Mouse (Mus musculus) hindbrain, embryonic 12.5 days (tissue): ENCODE results near the gene Sacs. TPM values are rescaled to one million over a fixed set of nuclear protein-coding genes. Genes with fewer than 3 reads are reported as not detected.
"Not testable (repeated sequence)": the region's sequence is repeated elsewhere in the genome, so short reads cannot be mapped to it uniquely, and the experiment has no call there.

Source experiments
- ATAC-seq: fragments of 200-750 bp; cut with Nextera tagmentation; 2 replicates; pipeline ENCODE4 v1.8.0; 2017; ENCODE audit warnings: moderate TSS enrichment; ENCODE audit not compliant: low FRiP score
- H3K27ac ChIP-seq: fragments of 300-500 bp; sonication (generic); 2 replicates; pipeline ENCODE4 v1.5.1; 2016; ENCODE audit warnings: mild to moderate bottlenecking
- H3K27me3 ChIP-seq: fragments of 300-500 bp; sonication (generic); 2 replicates; pipeline ENCODE4 v1.6.1; 2016; ENCODE audit warnings: mild to moderate bottlenecking
- H3K36me3 ChIP-seq: fragments of 300-500 bp; sonication (generic); 2 replicates; pipeline ENCODE4 v1.6.1; 2016; ENCODE audit warnings: mild to moderate bottlenecking
- H3K4me1 ChIP-seq: fragments of 300-500 bp; sonication (generic); 2 replicates; pipeline ENCODE4 v1.6.1; 2016
- H3K4me2 ChIP-seq: fragments of 300-500 bp; sonication (generic); replicated peaks from 2 replicates; pipeline ENCODE4 v1.6.1; 2016; ENCODE audit warnings: mild to moderate bottlenecking
- H3K4me3 ChIP-seq: fragments of 300-500 bp; sonication (generic); 2 replicates; pipeline ENCODE4 v1.5.1; 2016; ENCODE audit warnings: mild to moderate bottlenecking
- H3K9ac ChIP-seq: fragments of 300-500 bp; sonication (generic); 2 replicates; pipeline ENCODE4 v1.6.1; 2016; ENCODE audit warnings: mild to moderate bottlenecking, moderate library complexity
- H3K9me3 ChIP-seq: fragments of 300-500 bp; sonication (generic); replicated peaks from 2 replicates; pipeline ENCODE4 v1.6.1; 2016; ENCODE audit warnings: mild to moderate bottlenecking
- WGBS: fragments of 180-500 bp; shearing (Covaris S2); methylation state at CpG from one replicate; pipeline ENCODE4 v1.1.7; 2016; 5-methylcytosine and 5-hydroxymethylcytosine counted together
- polyA plus RNA-seq: library from polyadenylated mRNA; unstranded; fragments of >200 nt; fragmentation: Nextera tagmentation; extraction: Ambion mirVana; gene quantifications from 2 replicates; pipeline ENCODE4 v1.2.1, GENCODE M21; 2016

The Sacs gene
- 7.1 and 8.3 TPM in 2 replicates for polyA plus RNA-seq

DNA sequence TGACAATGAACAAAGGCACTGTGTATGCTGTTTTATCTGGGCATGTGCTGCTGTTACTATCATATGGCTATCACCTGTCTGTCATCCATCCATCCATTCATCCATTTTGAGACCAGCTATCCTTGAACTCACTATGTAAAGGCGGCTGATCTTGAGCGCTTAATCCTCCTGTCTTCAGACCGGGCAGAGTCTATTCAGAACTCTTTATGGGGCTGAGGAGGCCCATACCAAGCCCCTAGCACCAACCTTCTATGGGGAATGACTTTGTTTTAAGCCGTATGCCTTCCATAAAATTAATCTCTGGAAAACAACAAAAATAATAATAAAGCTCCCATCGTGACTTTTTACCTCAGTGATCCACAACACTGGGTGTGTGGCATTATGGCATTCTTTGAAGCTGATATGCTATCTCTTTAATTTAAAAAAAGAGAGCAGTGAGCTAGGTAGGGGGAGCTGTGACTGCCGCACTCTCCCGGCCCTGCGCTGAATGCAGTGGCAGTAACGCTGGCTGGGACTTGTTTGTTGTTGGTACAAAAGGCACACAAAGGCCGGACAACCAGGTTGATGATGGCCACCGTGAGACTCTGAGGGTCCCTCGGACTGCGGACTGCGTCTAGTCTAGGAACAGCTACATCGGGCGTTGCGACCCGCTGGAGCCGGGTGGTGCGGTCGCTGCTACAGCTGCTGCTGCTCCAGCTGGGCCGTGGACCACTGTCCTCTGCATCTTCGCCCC is at the start of gene Sacs:
Sacs (plus strand) TSS at position 464 of the 733 bp plus-strand sequence.
- Histone ChIP-seq H3K27ac (0 out of 2 replicates have a peak within 1 kb of the TSS, but pooled peaks have one; percentile 55), H3K36me3 (no peaks in the 10 kb centered on the region), H3K9ac (peak within 1 kb of the TSS; percentile 76), H3K4me2 (peak within 1 kb of the TSS; percentile 71), H3K9me3 (no peaks in the 10 kb centered on the region), H3K4me1 (no peaks in the 10 kb centered on the region; the same call in 1 of the 2 replicates), H3K27me3 (peaks cover 6% of the 10 kb centered on the region), H3K4me3 (peak within 1 kb of the TSS; percentile 55)
- 5% methylated on average over 23 of the region's 23 CpGs for WGBS
- ATAC-seq: peak; percentile 84

GRCm38 (mm10) chr14:61090955-61091354 is 47.3 kb upstream of the Sacs start:
- no peaks in the 10 kb centered on the region for H3K9me3 ChIP-seq
- ATAC-seq: no peak
- 77% methylated on average over 5 of the region's 5 CpGs for WGBS
- H3K9ac ChIP-seq: no peak overlapping the region
- H3K4me3 ChIP-seq: no peak overlapping the region
- no peaks in the 10 kb centered on the region for H3K4me1 ChIP-seq
- H3K27me3 ChIP-seq: no peaks in the 10 kb centered on the region
- no peak overlapping the region for H3K27ac ChIP-seq
- H3K36me3 ChIP-seq: no peaks in the 10 kb centered on the region
- H3K4me2 ChIP-seq: no peak overlapping the region

GRCm38 (mm10) chr14:61092073-61092472 is 46.2 kb upstream of the Sacs start:
- no peaks in the 10 kb centered on the region for H3K4me1 ChIP-seq
- H3K4me3 ChIP-seq: no peak overlapping the region
- no peak overlapping the region for H3K4me2 ChIP-seq
- no peaks in the 10 kb centered on the region for H3K9me3 ChIP-seq
- no peak overlapping the region for H3K9ac ChIP-seq
- H3K27ac ChIP-seq: no peak overlapping the region
- 92% methylated on average over 3 of the region's 3 CpGs for WGBS
- ATAC-seq: no peak
- no peaks in the 10 kb centered on the region for H3K36me3 ChIP-seq
- H3K27me3 ChIP-seq: no peaks in the 10 kb centered on the region

DNA sequence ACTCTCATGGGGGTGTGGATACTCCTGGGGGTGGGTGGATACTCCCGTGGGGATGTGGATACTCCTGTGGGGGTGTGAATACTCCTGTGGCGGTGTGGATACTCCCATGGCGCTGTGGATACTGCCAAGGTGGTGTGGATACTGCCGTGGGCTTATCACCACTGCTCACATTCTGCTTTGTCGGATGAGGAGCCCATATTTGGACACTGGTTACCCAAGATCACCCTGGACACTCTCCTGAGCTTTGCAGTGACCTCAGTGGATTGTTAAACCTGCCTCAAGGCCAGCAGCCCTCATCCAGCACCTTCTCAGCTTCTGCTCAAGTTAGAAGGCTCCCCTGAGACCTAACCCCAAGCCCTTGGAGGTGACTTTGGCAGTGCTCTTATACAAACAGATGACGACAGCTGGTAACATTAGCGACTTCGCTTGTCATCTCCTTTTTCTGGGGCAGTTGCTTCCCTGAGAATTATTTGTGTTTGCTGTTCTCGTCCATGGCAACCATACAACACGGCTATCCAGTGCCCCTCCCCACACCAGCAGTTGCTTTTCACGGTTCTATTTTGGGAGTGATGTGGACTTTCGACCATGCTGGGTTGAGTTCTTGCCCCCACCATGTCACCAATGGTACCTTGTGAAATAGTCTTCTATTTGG is 40.2 kb upstream of the Sacs start:
- Histone ChIP-seq H3K27ac (no peak overlapping the region), H3K4me2 (no peak overlapping the region), H3K4me3 (no peak overlapping the region), H3K4me1 (no peaks in the 10 kb centered on the region), H3K9me3 (no peaks in the 10 kb centered on the region), H3K9ac (no peak overlapping the region), H3K27me3 (no peaks in the 10 kb centered on the region), H3K36me3 (no peaks in the 10 kb centered on the region)
- ATAC-seq: no peak
- 80% methylated on average over 12 of the region's 12 CpGs for WGBS

GRCm38 (mm10) chr14:61100736-61101135 is 37.5 kb upstream of the Sacs start:
- no peak for ATAC-seq
- Histone ChIP-seq H3K4me3 (no peak overlapping the region), H3K9ac (no peak overlapping the region), H3K27me3 (no peaks in the 10 kb centered on the region), H3K9me3 (no peaks in the 10 kb centered on the region), H3K36me3 (no peaks in the 10 kb centered on the region), H3K27ac (no peak overlapping the region), H3K4me2 (no peak overlapping the region), H3K4me1 (no peaks in the 10 kb centered on the region)
- WGBS: 90% methylated on average over 6 of the region's 6 CpGs

GRCm38 (mm10) chr14:61106404-61106803 is 31.9 kb upstream of the Sacs start:
- Histone ChIP-seq H3K9me3 (no peaks in the 10 kb centered on the region), H3K36me3 (no peaks in the 10 kb centered on the region), H3K9ac (no peak overlapping the region), H3K4me3 (no peak overlapping the region), H3K4me2 (no peak overlapping the region), H3K27me3 (no peaks in the 10 kb centered on the region), H3K27ac (no peak overlapping the region), H3K4me1 (no peaks in the 10 kb centered on the region)
- no peak for ATAC-seq
- WGBS: 82% methylated on average over 8 of the region's 8 CpGs

GRCm38 (mm10) chr14:61108625-61109024 is 29.6 kb upstream of the Sacs start:
- Histone ChIP-seq H3K4me2 (no peak overlapping the region), H3K9me3 (no peaks in the 10 kb centered on the region), H3K4me1 (no peaks in the 10 kb centered on the region), H3K9ac (no peak overlapping the region), H3K36me3 (no peaks in the 10 kb centered on the region), H3K27ac (no peak overlapping the region), H3K4me3 (no peak overlapping the region), H3K27me3 (no peaks in the 10 kb centered on the region)
- ATAC-seq: no peak
- 79% methylated on average over 2 of the region's 2 CpGs for WGBS

DNA sequence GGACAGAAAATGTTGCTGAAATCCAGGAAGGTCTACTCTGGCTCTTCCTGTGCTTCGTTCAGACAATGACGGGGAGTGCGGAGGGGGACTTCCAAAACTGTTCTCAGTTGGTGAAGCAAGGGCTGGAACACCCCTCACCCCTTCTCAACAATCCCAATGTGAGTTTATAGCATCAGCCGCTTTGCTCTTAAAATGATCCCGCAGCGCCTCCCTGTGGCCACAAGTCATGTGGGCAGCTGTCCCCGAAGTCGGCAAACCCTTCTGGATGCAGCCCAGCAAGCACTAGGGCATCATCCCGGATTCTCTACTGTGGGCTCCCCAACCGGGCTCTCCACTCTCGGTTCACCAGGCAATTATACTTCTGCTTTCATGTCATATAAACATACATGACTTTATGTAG is 25.9 kb upstream of the Sacs start:
- no peak overlapping the region for H3K27ac ChIP-seq
- H3K9ac ChIP-seq: no peak overlapping the region
- no peaks in the 10 kb centered on the region for H3K9me3 ChIP-seq
- no peaks in the 10 kb centered on the region for H3K4me1 ChIP-seq
- no peak overlapping the region for H3K4me3 ChIP-seq
- H3K4me2 ChIP-seq: no peak overlapping the region
- H3K36me3 ChIP-seq: no peaks in the 10 kb centered on the region
- no peaks in the 10 kb centered on the region for H3K27me3 ChIP-seq
- WGBS: 6% methylated on average over 11 of the region's 11 CpGs
- ATAC-seq: no peak

DNA sequence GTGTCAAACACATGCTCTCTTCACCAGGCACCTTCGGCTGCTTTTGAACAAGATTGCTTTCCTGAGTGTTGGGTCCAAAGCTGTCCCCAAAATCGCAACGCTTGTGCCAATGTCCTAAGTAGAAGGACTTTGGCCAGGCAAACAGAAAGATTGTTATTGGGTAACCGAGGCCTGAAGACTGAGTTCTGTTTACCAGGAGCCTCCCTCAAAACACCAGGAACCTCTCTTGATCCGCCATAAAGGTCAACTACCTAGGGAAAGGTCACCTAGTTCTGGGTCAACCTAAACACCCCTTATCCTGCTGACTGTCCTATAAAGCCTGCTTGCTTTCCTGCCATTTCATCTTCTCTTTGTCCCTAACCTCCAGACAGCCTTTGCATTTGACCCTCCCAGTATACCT is 13.5 kb upstream of the Sacs start:
- Histone ChIP-seq H3K27ac (no peak overlapping the region), H3K27me3 (no peaks in the 10 kb centered on the region; the same call in 1 of the 2 replicates), H3K4me2 (no peak overlapping the region), H3K9ac (no peak overlapping the region), H3K9me3 (no peaks in the 10 kb centered on the region), H3K4me3 (no peak overlapping the region), H3K36me3 (no peaks in the 10 kb centered on the region), H3K4me1 (no peaks in the 10 kb centered on the region)
- WGBS: 84% methylated on average over 5 of the region's 5 CpGs
- ATAC-seq: no peak

GRCm38 (mm10) chr14:61125201-61125600 is 13.1 kb upstream of the Sacs start:
- H3K9ac ChIP-seq: no peak overlapping the region

DNA sequence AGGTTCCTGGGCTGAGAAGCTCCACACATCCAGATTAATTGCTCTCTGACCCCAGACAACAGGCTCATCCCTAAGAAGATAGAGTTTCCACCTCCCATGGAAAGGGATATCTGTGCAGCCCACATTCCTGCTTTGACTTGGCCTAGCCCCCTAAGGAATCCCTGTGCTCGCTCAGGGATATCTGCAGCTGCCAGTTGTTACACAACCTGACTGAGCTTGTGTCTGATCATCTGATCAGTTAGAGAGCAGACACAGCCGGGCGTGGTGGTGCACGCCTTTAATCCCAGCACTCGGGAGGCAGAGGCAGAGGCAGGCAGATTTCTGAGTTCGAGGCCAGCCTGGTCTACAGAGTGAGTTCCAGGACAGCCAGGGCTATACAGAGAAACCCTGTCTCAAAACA is 10.9 kb upstream of the Sacs start:
- not testable (repeated sequence) for H3K27me3 ChIP-seq, H3K4me3 ChIP-seq, H3K27ac ChIP-seq, H3K9me3 ChIP-seq, ATAC-seq, H3K9ac ChIP-seq, H3K36me3 ChIP-seq, H3K4me1 ChIP-seq, H3K4me2 ChIP-seq
- WGBS: 81% methylated on average over 6 of the region's 6 CpGs

More at GRCm38 (mm10) chr14:61125201-61125600, 13.1 kb upstream of the Sacs start:
- Histone ChIP-seq H3K27ac (no peak overlapping the region), H3K36me3 (no peaks in the 10 kb centered on the region), H3K9me3 (no peaks in the 10 kb centered on the region), H3K4me1 (no peaks in the 10 kb centered on the region), H3K27me3 (no peaks in the 10 kb centered on the region; the same call in 1 of the 2 replicates), H3K4me2 (no peak overlapping the region), H3K4me3 (no peak overlapping the region)
- no peak for ATAC-seq
- WGBS: 85% methylated on average over 6 of the region's 6 CpGs

DNA sequence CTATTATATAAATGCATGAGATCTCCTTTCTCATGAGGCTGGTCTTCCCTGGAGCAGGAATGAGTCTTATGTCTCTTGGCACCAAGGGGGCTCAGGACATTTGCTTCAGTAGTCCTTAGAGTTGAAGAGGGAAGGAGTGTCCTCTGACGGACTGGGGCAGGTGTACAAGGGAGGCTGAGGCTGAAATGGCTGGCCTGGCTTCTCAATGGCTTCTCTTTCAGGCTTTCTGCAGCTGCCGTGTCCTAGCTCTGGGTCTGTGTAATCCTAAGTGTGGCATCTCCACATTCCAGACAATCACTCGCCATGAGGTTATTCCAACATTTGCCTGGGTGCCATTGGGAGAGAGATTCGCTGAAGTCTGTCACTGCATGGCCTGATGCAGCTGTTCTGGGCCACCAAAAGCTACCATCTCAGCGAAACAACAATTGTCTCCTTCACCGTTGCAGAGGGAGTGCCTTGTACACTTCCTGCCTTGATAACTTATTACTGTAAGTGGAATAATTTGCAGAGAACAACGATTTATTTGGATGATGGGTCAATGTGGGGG is 9.2 kb upstream of the Sacs start:
- no peak overlapping the region for H3K9ac ChIP-seq
- no peaks in the 10 kb centered on the region; the same call in 1 of the 2 replicates for H3K27me3 ChIP-seq
- H3K4me1 ChIP-seq: no peaks in the 10 kb centered on the region
- H3K36me3 ChIP-seq: no peaks in the 10 kb centered on the region
- 77% methylated on average over 7 of the region's 7 CpGs for WGBS
- H3K4me3 ChIP-seq: no peak overlapping the region
- no peak overlapping the region for H3K4me2 ChIP-seq
- ATAC-seq: no peak
- no peaks in the 10 kb centered on the region for H3K9me3 ChIP-seq
- no peak overlapping the region for H3K27ac ChIP-seq
